ENCODE assay signal across 23 mouse cellular contexts in the genomic region with DNA sequence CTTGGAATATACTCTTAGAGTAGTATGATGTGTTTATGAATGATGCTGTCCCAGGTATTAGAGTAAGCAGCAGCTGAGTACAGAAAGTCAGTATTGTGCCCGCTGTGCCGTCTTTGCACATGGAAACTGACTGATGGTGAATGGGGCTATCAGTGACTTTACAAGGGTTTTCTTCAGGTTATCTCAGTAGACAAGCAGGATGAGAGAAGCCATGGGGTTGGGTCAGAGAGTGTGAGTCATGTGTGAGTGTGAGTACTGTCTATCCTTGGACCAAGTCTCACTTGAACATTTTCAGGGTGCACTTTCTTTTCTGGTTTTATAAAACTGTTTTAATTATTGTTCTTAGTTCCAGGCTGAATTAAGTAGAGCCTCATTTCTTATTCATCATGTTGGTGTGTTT.
"Had no signal": no experiment of that assay in that cellular context is flagged by ENCODE, and none has a peak within 500 bp of the region (broad histone marks: within the 10 kb centered on the region; RNA-seq: fewer than 3 reads in every experiment).

No protein-coding gene starts in this region.

- H3K4me3 ChIP-seq: heart, adult 2 months; heart, embryonic 13.5 days; heart, embryonic 15.5 days; hindbrain, embryonic 13.5 days; hindbrain, embryonic 15.5 days; intestine, embryonic 15.5 days; limb, embryonic 13.5 days; limb, embryonic 15.5 days; liver, embryonic 13.5 days; liver, embryonic 15.5 days had no signal

- ATAC-seq: hindbrain, postnatal 0 days; intestine, embryonic 15.5 days; intestine, postnatal 0 days had no signal

- DNase-seq: gastrocnemius, postnatal 14 days; gastrocnemius, postnatal 36 days; heart, adult 11 months; heart, adult 2 months; heart, postnatal 14 days; heart, postnatal 36 days; kidney, adult 18-20 months; kidney, adult 8-10 months; kidney, postnatal 10 days; layer of hippocampus, adult 9-11 months; layer of hippocampus, postnatal 36 days; left cerebral cortex, postnatal 4 days; liver, embryonic 13.5 days had no signal

- H3K27ac ChIP-seq: heart, adult 2 months; heart, embryonic 13.5 days; heart, embryonic 15.5 days; hindbrain, embryonic 13.5 days; hindbrain, embryonic 15.5 days; hindbrain, postnatal 0 days; intestine, embryonic 15.5 days; limb, embryonic 13.5 days; limb, embryonic 15.5 days; liver, embryonic 13.5 days; liver, embryonic 15.5 days had no signal
